Mouse (Mus musculus): Measurements from ENCODE around the gene Nr1h3. TPM values are rescaled to one million over a fixed set of nuclear protein-coding genes. Genes with fewer than 3 reads are reported as not detected.

Gene Nr1h3
- polyA plus RNA-seq, 1 experiment from 2014 or later: 2.6 TPM

DNA sequence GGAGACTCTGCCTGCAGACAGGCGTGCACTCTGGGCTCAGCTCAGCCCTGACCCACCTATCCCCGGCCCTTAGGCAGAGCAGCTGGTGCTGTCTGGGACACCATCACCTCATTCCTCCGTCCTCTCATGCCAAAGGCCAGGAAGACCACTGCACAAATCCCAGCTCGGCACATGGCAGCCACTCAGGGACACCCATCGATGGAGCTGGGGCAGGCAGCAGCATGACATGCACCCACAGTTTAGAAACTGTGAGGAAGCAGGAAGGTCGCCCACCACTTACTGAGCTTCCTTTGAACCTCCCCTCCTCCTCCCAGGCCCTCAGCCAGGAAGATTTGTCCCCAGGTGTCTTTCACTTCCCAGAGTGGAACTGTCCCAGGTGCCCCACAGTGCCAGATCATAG lies 65.2 kb downstream of the Nr1h3 start:
- no peak for ATAC-seq
- no peaks in the 10 kb centered on the region for H3K27me3 ChIP-seq (replicated peaks; ENCODE audit: control insufficient read depth, insufficient read depth, low read length)
- peaks cover 37% of the 10 kb centered on the region for H3K36me3 ChIP-seq (ENCODE audit: control insufficient read depth, insufficient read depth, low read length)
- no peaks in the 10 kb centered on the region for H3K4me1 ChIP-seq (ENCODE audit: control insufficient read depth, insufficient read depth, low read depth, low read length)
- no peaks in the 10 kb centered on the region for H3K9me3 ChIP-seq (ENCODE audit: control insufficient read depth, low read length)
- no peak overlapping the region for H3K9ac ChIP-seq (ENCODE audit: low read depth, low read length)
- WGBS: 91% methylated on average over 6 of the region's 6 CpGs
- H3K4me3 ChIP-seq (ENCODE audit: low read length): no peak overlapping the region
- H3K4me2 ChIP-seq (ENCODE audit: low read length): no peak overlapping the region
- no peak overlapping the region for H3K27ac ChIP-seq (ENCODE audit: low read depth, low read length)

DNA sequence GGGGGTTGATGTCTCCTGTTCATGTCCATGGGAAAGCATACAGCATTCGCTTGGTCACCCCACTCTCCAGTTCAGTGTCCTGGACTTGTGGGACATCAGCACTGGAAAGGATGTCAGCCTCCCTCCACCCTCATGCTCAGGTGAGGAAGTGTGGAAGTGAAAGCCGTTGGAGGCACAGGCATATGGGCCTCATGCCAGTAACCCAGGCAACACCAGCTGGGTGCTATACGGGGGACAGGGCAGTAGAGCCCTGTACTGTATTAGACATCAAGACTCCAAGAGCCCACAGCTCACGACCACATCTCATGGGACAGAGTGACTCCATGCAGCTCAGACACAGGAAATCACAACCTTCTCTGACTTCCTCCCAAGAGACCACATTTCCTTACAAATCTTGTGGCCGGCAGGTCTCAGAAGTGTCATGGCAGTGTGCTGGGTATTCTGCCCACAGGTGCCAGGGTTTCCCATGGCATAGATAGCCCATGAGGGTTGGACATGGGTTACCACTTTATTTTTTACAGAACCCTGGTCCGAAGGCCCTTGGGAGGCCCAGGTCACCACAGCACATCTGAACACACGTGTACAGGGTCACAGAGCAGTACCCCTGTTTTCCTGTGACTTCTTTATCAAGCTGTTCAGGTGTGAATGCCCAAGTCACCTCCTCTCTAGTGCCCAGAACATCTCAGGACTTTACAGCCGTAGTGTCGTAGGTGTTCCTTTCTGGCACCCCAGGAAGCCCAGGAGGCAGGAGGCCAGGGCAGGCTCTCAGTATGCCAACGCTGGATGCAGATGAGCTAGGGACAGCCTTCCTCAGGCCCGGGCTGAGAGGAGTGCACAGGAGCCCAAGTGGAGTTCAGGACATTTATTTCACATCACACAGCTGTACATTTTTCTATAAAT lies 65.9 kb downstream of the Nr1h3 start:
- Histone ChIP-seq H3K27me3 (replicated peaks; ENCODE audit: control insufficient read depth, insufficient read depth, low read length) (no peaks in the 10 kb centered on the region), H3K9me3 (ENCODE audit: control insufficient read depth, low read length) (no peaks in the 10 kb centered on the region), H3K4me2 (ENCODE audit: low read length) (no peak overlapping the region), H3K4me3 (ENCODE audit: low read length) (no peak overlapping the region), H3K27ac (ENCODE audit: low read depth, low read length) (no peak overlapping the region), H3K9ac (ENCODE audit: low read depth, low read length) (no peak overlapping the region), H3K4me1 (ENCODE audit: control insufficient read depth, insufficient read depth, low read depth, low read length) (no peaks in the 10 kb centered on the region), H3K36me3 (ENCODE audit: control insufficient read depth, insufficient read depth, low read length) (peaks cover 32% of the 10 kb centered on the region)
- ATAC-seq: no peak
- 83% methylated on average over 11 of the region's 11 CpGs for WGBS

Other genes with a start within 250 kb of the Nr1h3 start
- gene Rapsn, start 167.2 kb downstream of the Nr1h3 start, polyA plus RNA-seq (2015; fragmentation: Nextera tagmentation; extraction: Ambion mirVana): 1.1 and 2.1 TPM in 2 replicates
- gene Psmc3, start 148.8 kb downstream of the Nr1h3 start, polyA plus RNA-seq (2015; fragmentation: Nextera tagmentation; extraction: Ambion mirVana): 229 and 270 TPM in 2 replicates
- gene Slc39a13, start 132.4 kb downstream of the Nr1h3 start, polyA plus RNA-seq (2015; fragmentation: Nextera tagmentation; extraction: Ambion mirVana): 30.1 and 35.8 TPM in 2 replicates
- 3.4 and 4.2 TPM in 2 replicates for gene Spi1, start 120.4 kb downstream of the Nr1h3 start, polyA plus RNA-seq (2015; fragmentation: Nextera tagmentation; extraction: Ambion mirVana)
- gene Mybpc3, start 84.7 kb downstream of the Nr1h3 start, polyA plus RNA-seq (2015; fragmentation: Nextera tagmentation; extraction: Ambion mirVana): 0.04 and 0.05 TPM in 2 replicates
- 49.9 and 56.3 TPM in 2 replicates for gene Madd, start 19.0 kb downstream of the Nr1h3 start, polyA plus RNA-seq (2015; fragmentation: Nextera tagmentation; extraction: Ambion mirVana)
- gene Acp2, start 51 bp upstream of the Nr1h3 start, polyA plus RNA-seq (2015; fragmentation: Nextera tagmentation; extraction: Ambion mirVana): 38.6 and 43.2 TPM in 2 replicates
- gene Ddb2, start 34.1 kb upstream of the Nr1h3 start, polyA plus RNA-seq (2015; fragmentation: Nextera tagmentation; extraction: Ambion mirVana): 16.1 and 17.4 TPM in 2 replicates
- 21.8 and 24.5 TPM in 2 replicates for gene Pacsin3, start 53.1 kb upstream of the Nr1h3 start, polyA plus RNA-seq (2015; fragmentation: Nextera tagmentation; extraction: Ambion mirVana)
- gene Arfgap2, start 62.1 kb upstream of the Nr1h3 start, polyA plus RNA-seq (2015; fragmentation: Nextera tagmentation; extraction: Ambion mirVana): 61.2 and 67.7 TPM in 2 replicates
- gene 1110051M20Rik, start 241.9 kb upstream of the Nr1h3 start, polyA plus RNA-seq (2015; fragmentation: Nextera tagmentation; extraction: Ambion mirVana): 161 and 163 TPM in 2 replicates

Measured in hindbrain, embryonic 16.5 days (tissue).